Mouse (Mus musculus) embryo, embryonic 10.5 days (tissue): ENCODE measurements around the gene Rapgef5.

Source experiments
- DNase-seq: peaks from one replicate; pipeline ENCODE4 v3.0.0-alpha.2; 2015; ENCODE audit warnings: low spot score

Rapgef5 gene

DNA sequence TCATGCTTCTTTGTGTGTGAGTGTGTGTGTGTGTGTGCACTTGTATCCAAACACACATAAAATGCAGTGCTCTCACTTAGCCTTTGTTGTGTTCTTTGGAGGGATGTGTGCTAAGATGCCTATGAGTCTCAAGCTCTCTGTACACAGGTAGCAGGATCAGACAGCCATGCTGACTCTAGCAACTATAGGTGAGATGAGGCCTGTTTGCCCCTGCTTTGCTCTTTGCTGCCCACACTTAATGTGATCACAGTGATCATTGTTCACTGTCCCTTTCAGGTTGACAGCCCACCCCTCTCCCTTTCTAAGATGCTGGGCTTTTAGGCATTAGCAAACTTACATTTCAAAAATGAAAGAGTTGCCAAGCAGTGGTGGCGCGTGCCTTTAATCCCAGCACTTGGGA lies 158.2 kb downstream of the Rapgef5 start:
- no peak for DNase-seq

DNA sequence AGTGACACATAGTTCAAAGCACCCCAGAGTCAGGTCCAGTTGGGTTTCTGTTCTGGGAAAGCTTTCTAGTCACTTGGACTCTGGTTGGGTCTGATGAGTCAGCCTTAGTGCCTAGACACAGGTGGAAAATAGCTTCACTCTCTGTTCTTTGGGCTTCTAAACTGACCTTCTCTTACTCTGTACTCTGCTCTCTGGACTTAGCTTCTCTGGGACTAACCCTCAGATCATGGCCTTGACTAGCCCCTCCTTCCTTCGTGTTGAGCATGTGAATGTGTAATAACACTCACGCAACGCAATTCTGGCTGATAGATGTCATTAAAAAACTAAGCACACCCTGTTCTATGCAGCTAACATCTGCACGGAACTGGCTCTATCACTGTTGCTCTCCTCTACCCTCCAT lies 160.0 kb downstream of the Rapgef5 start:
- DNase-seq: no peak

DNA sequence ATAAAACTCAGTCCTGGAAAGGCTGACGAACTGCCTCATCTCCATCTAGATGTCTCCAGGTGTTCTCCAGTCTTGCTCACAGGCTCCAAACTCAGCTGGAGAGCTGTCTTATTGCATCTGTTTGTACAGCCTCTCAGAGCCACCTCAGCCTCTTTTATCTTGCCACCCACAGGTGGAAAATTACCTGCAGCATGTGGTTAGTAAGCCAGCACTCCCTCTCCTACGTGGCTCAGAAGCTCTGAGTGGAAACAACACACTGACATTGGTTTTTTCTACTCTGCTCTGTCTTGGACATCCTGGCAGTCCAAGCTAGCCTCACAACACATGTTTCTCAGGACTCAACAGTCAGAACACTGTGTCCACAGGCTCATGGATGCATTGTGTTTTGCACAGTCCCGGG lies 162.6 kb downstream of the Rapgef5 start:
- no peak for DNase-seq

DNA sequence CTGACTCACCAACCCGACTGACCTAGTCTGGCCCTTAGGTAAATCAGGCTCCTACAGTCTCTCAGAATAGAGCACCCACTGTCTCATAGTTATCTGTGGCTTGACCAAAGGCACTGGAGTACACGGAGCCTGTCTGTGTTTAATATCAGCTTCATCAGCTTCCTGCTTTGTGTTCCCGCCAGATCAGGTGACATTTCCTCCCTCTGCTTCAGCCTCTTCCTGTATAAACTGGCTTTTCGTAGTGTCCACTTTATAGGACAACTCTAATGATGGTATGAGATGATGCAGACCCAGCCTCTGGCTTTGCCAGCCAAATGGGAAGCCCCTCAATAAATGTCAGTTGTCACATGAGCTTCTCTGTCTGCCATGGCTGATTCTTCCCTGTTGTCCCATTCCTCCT lies 163.5 kb downstream of the Rapgef5 start:
- DNase-seq: no peak

DNA sequence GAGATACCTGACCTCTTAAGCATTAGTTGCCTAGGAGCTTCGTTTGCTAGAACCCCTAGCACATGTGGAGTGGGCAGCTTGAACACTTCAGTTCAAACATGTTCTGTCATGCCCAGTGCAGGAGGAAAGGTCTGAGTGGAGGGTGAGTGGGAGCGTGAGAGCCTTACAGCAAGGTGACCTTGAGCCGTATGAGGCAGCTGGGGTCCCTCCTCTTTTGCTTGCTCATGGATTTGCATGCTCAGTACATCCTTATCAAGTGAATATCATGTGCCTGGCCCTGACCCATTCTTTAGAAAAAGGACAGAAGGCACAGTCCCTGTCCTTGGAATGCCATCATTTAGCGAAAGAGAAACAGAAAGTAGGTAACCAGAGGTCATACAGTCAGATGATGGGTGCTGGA lies 165.0 kb downstream of the Rapgef5 start:
- DNase-seq: no peak

DNA sequence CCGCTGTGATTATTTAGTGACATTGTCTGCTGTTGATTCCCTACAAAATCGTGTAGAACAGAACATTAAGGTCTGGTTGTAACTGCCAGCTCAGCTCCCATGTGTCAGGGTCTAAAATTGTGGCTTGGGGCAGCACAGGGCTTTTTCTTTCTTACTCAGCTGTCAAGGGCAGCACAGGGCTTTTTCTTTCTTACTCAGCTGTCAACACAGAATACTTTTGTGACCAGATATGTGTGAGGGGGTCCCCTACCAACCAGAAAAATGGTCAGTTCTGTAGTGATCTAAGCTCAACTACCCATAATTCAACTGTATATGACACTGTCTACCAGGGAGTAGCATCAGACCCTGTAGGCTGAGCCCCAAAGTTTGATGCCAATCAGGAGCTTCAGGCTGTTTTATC lies 167.1 kb downstream of the Rapgef5 start:
- no peak for DNase-seq

DNA sequence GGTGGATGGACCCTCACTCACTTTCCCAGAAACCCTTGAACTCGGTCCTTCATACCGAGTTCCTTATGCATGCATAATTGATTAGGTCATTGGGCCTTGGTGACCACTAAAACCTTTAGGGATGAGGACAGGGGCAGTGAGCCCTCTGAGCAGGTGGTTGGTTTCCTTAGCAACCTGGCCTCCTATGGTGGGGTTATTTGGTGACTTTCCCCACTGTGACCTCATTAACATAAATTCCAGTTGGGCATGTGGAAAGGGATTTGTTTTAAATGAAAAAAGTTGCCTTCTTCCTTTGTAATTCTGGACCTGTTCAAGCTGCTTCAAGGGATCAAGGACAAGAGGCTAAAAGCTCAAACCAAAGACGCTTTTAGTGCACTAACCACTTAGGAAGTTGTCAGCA lies 167.7 kb downstream of the Rapgef5 start:
- no peak for DNase-seq

DNA sequence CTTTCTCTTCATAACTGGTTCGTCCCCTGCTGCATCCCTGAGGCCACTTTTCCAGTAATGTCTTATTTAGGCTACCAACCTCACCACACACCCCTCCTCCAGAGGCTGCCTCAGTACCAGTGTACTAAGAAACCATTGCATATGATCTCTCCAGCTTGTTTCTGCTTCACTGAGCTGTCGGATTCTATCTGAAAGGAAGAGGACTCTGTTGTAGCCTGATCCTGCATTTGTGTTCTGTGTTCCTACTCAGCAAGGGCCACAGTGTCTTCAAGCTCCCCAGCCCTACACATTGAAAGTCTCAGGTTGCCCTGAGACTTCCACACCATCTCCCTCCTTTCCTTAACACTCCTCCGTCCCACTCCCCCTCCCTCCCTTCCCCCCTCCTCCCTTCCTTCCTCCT lies 168.5 kb downstream of the Rapgef5 start:
- no peak for DNase-seq

DNA sequence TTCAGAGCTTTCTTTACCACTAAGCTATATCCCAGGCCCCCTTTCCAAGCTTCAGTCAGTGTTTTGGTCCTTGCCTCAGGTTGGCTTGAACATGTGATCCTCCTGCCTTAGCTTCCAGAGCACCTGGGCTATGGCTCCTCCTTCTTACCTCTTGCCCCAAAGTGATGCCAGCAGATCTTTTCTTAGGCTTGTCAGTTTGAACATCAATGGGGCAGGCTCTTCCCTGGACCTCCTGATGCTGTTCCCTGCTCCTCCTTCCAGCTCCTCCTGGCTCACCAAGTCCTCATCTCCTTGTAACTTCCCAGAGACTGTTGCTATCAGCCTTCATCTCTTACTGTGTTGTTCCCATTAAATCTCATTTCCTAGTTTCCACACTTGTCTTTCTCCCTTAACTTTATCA lies 169.1 kb downstream of the Rapgef5 start:
- no peak for DNase-seq

DNA sequence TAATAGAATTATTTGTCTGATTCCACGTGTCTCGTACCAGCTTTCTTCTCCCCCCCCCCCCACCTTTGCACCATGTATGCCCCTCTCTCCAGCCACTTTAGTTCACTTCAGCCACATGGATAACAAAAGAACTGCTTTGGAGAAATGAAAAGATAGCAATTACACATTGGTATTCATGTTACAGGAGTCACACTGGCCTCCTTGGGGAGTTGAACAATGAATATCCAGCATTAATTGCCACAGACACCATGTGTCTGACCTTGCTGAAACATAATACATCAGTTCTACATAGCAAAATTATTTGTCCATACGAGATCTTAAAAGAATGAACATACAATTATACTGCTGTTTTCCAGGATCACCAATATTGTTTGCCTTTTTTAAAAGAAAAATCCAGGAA lies 170.5 kb downstream of the Rapgef5 start:
- DNase-seq: no peak

DNA sequence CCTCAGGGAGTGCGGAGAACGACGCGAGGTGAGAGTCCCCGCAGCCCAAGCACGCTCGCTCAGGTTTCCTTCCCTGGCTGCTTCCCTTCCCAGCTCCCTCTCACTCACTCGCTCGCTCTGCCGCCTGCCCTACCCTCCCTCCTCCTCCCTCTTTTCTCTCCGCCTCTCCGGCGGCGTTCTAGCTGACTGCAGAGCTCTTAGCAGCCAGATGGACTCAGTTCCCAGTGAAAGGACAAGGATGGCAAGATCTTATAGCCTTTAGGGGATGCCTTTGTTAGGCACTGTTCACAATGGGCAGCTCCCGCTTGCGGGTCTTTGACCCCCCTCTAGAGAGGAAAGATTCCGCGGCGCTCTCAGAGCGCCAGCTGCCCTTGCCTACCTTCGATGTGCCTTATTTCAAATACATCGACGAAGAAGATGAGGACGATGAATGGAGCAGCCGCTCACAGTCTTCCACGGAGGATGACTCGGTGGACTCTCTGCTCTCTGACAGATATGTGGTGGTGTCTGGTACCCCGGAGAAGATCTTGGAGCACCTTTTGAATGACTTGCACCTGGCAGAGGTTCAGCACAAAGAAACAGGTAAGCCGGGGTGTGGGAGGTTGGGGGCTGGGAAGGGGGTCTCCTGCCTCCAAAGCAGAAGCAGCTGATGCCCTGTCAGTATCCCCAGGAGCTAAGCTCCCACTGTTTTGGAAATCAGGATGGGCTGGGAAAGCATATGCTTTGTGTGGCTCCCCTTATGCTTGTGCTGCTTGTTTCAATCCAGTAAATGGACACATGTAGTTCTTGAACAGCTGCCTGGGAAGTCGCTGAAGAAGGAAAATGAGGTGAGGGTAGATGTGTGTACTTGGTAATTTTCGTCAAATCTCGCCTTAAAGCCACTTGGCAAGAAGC lies 172.6 kb downstream of the Rapgef5 start:
- peak; percentile 86 for DNase-seq

DNA sequence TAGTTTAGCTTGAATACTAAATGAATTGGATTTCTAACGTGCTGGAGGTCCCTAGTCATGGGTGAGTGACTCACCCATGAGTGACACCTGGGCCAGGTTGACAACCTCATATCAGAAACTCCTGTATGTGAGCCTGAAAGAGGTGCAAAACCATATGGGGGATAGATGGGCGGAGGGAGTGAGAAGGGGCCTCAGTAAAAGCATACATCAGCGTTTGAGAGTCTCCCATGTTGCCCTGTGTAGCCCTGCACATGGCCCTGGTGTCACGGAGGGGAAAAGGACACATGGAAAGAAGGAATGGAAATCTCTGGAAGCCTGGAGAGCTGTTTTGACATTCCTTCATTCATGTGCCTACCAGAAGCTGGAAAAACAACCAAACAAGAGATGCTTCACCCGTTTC lies 175.1 kb downstream of the Rapgef5 start:
- no peak for DNase-seq

DNA sequence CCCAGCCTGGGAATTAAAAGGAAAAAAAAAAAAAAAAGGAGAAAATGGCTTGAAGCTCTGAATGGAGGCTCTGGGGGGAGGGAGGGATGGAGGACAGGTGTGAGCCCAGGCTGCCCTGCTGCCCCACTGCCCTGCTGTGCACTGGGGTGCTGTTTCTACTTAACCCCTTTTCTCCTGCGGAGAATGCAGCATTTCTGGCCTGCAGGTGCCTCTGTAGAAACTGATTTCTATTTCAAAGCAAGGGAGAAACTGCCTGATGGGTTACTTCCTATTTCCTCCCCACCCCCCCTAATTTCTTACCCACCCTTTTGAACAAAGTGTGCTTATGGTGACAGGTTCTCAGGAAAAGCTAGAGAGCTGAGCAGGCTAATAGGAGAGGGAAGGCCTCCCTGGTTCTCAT lies 176.5 kb downstream of the Rapgef5 start:
- DNase-seq: no peak

DNA sequence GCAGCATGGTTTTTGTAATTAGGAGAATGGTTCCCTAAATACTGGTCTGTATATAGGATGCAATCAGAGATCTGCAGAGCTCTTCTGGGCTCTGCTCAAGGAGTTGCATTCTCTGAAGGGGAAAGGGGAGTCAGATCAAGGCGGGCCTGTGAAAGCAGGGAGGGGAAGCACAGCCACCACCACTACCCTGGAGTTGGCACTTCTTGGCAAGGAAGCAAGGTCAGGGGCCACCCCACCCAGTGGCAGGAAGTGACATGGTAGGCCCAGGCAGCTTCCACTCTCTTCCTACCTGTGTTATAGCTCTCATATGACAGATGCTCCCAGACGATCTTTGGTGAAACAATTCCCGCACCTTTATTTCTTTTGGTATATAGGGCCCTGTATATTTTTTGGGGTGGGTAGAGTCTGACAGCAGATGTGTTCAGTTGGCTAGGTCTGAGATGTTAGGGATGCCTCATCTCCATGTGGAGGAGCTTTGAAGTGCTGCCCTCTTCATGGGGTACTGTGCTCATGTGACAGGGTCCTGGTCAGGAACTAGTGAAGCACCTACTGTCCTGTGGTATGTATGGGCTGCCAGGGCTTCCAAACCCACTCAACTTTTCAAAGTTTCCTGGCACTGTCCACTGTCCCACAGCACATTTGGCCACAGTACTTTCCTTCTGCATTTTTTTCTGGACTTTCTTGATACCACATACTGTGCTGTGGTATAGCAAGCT lies 183.8 kb downstream of the Rapgef5 start:
- no peak for DNase-seq

DNA sequence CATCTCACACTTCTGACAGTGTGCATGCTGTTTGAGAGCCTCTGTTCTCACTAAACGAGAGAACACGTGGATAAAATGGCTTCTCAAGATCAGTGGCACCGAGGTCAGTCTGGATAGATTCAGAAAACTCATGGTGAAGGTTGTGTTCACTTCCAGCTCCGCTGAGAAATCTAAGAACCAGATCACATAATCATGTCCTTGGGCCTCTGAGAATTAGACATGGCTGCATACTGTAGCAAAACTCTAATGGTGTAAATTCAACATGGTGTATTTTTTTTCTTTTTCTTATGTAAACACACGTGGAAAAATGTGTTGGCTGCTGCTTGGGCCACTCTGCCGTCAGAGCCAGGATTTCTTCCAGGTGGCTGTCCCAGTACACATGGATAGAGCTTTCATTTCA lies 184.6 kb downstream of the Rapgef5 start:
- no peak for DNase-seq

DNA sequence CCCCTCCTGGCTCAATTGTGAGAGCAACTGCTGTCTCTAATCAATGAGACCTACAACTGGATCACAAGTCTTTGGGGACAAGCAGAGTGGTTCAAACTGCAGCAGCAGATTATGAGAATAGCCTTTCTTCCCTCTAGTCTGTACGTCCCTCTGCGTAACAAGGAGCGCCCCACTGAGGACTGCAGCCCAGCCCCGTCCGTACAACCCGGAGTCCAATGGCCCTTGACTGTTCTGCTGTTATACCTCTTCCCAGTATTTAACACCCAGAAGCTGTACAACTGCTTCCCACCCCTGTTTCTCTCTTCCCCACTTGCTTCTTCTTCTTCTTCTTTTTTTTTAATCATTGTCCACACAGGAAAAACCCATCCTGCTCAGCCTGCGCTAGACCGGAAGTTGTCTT lies 186.0 kb downstream of the Rapgef5 start:
- DNase-seq: no peak

DNA sequence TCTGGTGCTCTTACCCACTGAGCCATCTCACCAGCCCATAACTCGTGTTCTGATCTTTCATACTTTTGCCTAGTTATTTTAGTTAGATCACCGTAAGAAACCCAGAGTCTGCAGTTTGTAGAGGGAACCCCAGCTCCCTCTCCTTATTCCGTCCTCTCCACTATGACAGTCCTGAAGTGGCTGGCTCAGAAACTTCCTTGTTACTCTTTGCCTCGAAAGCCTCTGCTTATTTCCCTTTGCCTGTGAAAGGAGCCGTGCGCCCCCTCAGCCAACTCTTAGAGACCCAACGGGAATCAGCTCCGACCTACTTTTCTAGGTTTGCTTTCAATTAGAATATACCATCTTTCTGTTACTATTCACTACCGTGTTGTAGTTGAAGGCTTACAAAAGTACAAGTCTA lies 186.6 kb downstream of the Rapgef5 start:
- DNase-seq: no peak

DNA sequence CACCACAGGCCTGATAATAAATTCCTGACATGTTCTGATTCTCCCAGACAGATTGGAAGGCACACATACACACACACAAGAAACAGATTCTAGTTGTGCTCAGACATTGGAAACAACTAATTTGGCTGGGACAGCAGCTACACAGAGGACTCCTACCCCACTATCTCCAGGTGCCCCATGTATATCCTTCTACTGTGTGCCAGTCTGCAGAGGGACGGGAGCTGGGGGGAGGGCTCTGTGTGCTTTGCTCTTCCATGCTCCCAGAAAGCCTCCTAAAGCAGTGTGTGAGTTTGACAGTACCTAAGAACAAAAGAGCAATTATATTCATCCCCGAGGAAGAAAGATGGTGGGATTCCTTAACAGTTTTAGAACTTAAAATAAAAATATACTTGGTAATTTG lies 187.1 kb downstream of the Rapgef5 start:
- no peak for DNase-seq

DNA sequence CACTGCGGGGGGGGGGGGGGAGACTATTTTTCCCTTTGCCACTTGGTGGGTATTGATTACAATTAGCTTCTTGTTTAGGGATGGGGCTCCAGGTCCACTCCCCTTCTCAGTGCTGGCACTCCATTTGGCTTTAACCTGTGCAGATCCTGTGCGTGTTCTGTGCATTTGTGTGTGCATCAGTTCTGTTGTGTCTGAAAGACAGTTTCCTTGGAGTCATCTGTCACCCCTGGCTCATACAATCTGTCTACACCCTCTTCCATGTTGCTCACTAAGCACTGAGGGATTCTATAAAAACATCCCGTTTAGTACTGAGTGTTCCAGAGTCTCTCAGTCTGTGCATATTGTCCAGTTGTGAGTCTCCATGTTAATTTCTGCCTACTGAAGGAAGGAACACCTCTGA lies 189.0 kb downstream of the Rapgef5 start:
- DNase-seq: no peak

DNA sequence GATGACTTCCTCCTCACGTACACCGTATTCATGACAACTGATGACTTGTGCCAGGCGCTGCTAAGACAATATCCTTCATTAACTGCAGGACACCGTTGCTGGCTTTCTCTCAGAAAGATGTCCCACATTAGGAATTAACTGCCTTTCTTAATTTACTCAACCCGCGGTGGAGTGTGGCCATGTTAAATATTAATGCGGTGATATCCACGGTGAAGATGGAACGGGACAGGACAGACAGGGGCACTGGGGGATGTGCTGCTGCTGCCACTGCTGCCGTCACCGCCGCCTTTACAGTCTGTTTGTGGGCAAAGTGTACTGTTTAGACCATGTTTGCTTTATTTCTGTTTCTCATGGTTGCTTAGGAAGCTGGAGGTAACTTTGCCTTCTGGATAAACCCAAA lies 193.0 kb downstream of the Rapgef5 start:
- no peak for DNase-seq

DNA sequence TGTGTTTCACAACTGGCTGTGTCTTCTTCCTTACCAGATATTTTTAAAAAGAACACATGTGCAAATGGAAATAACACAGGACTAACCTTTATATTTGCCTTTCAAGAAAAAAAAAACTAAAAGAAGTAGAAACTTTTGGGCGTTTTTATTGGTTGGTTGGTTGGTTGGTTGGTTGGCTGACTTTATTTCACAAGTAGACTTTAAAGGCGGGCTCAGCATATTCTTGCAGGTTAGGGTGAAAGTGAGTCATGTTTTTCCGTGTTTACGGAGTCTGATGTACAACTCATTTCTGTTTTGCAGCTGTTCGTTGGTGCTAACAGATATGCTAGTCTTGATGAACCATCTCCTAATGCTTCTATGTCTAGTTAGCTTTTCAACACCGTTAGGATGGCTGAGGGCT lies 196.2 kb downstream of the Rapgef5 start:
- no peak for DNase-seq

DNA sequence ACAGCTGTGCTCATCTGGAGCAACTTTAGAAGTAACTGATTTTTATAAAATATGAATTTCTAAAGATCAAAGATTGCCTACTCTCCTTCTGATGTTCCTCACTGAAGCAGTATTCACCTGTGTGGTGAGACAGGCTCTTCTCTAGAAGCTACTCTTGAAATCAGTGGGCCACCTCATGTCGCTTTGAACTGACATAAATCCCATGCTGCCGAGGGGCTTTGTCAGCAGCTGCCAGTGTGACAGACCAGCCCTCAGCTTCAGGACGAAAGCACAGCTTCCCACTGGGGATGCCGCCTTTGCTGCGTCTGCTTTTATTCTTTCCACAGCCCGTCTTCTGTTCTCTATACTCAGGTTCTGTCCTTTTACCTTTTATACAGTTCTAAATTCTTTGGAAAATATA lies 197.3 kb downstream of the Rapgef5 start:
- no peak for DNase-seq
